Mouse (Mus musculus) small intestine, adult 10 weeks (tissue): ENCODE results near the gene Plvap. TPM values are rescaled to one million over a fixed set of nuclear protein-coding genes. Genes with fewer than 3 reads are reported as not detected.

ENCODE experiments used
- polyA plus RNA-seq: library from polyadenylated mRNA; stranded (reverse); fragments of 350-450 nt; fragmentation: Illumina TruSeq; extraction: RNeasy Lipid Tissue Mini Kit (QIAGEN cat#74804); gene quantifications from one replicate; pipeline ENCODE4 v1.2.3, GENCODE M21; 2014; ENCODE audit warnings: low replicate concordance

Gene Plvap
- 1.4 TPM for polyA plus RNA-seq

GRCm38 (mm10) chr8:71511644-71512043 is at the start of gene Plvap:
TSS of gene Plvap (minus strand) at chr8:71511752.

GRCm38 (mm10) chr8:71558071-71558957 is 46.8 kb upstream of the Plvap start, which contains the start of gene Tmem221:
TSS of gene Tmem221 (minus strand) at chr8:71558871.

GRCm38 (mm10) chr8:71542632-71543343 is 31.2 kb upstream of the Plvap start, which contains the start of gene Mvb12a:
TSS of gene Mvb12a (plus strand) at chr8:71542922.

GRCm38 (mm10) chr8:71537028-71537867 is 25.7 kb upstream of the Plvap start, which contains the start of gene Bst2:
TSS of gene Bst2 (minus strand) at chr8:71537456.

GRCm38 (mm10) chr8:71525226-71526050 is 13.9 kb upstream of the Plvap start, which contains the start of gene Ccdc194:
TSS of gene Ccdc194 (minus strand) at chr8:71525711.

GRCm38 (mm10) chr8:71487691-71488445 is 23.7 kb downstream of the Plvap start, which contains the start of gene Gtpbp3:
TSS of gene Gtpbp3 (plus strand) at chr8:71488103.

GRCm38 (mm10) chr8:71485142-71486135 is 26.1 kb downstream of the Plvap start, which contains the start of gene Ano8:
TSS of gene Ano8 (minus strand) at chr8:71485963.

GRCm38 (mm10) chr8:71468916-71469315 is 42.6 kb downstream of the Plvap start, which contains the start of gene Dda1:
TSS of gene Dda1 (plus strand) at chr8:71469199.

GRCm38 (mm10) chr8:71464513-71465500 is 46.7 kb downstream of the Plvap start, which contains the start of gene Mrpl34:
TSS of gene Mrpl34 (plus strand) at chr8:71464959.

GRCm38 (mm10) chr8:71463188-71464033 is 48.1 kb downstream of the Plvap start, which contains the start of gene Abhd8:
TSS of gene Abhd8 (minus strand) at chr8:71463655.

Other genes starting within 250 kb of the Plvap start
- gene Myo9b, start 239.0 kb downstream of the Plvap start, polyA plus RNA-seq: 1.4 TPM
- 1.0 TPM for gene Haus8, start 238.8 kb downstream of the Plvap start, polyA plus RNA-seq
- gene Use1, start 144.9 kb downstream of the Plvap start, polyA plus RNA-seq: 0.78 TPM
- 1.7 TPM for gene Ocel1, start 140.5 kb downstream of the Plvap start, polyA plus RNA-seq
- 1.4 TPM for gene Nr2f6, start 129.8 kb downstream of the Plvap start, polyA plus RNA-seq
- gene Ushbp1, start 116.0 kb downstream of the Plvap start, polyA plus RNA-seq: 0.63 TPM
- gene Babam1, start 114.9 kb downstream of the Plvap start, polyA plus RNA-seq: 8.0 TPM
- 2.5 TPM for gene Ankle1, start 105.7 kb downstream of the Plvap start, polyA plus RNA-seq
- gene Abhd8, start 48.1 kb downstream of the Plvap start, polyA plus RNA-seq: not detected
- gene Mrpl34, start 46.8 kb downstream of the Plvap start, polyA plus RNA-seq: 9.5 TPM
- 2.4 TPM for gene Dda1, start 42.6 kb downstream of the Plvap start, polyA plus RNA-seq
- gene Ano8, start 25.8 kb downstream of the Plvap start, polyA plus RNA-seq: 1.2 TPM
- gene Gtpbp3, start 23.6 kb downstream of the Plvap start, polyA plus RNA-seq: 1.7 TPM
- gene Ccdc194, start 14.0 kb upstream of the Plvap start, polyA plus RNA-seq: not detected
- gene Bst2, start 25.7 kb upstream of the Plvap start, polyA plus RNA-seq: 0.82 TPM
- gene Mvb12a, start 31.2 kb upstream of the Plvap start, polyA plus RNA-seq: 2.9 TPM
- not detected for gene Tmem221, start 47.1 kb upstream of the Plvap start, polyA plus RNA-seq
- gene Nxnl1, start 54.8 kb upstream of the Plvap start, polyA plus RNA-seq: not detected
- gene Slc27a1, start 57.1 kb upstream of the Plvap start, polyA plus RNA-seq: 0.41 TPM
- gene Pgls, start 80.4 kb upstream of the Plvap start, polyA plus RNA-seq: 0.59 TPM
- gene Fam129c, start 85.9 kb upstream of the Plvap start, polyA plus RNA-seq: 1.0 TPM
- 26.0 TPM for gene Colgalt1, start 99.2 kb upstream of the Plvap start, polyA plus RNA-seq
- 0.04 TPM for gene Unc13a, start 160.0 kb upstream of the Plvap start, polyA plus RNA-seq
- not detected for gene Jak3, start 164.5 kb upstream of the Plvap start, polyA plus RNA-seq
- gene Insl3, start 177.5 kb upstream of the Plvap start, polyA plus RNA-seq: not detected
- 119 TPM for gene B3gnt3, start 190.0 kb upstream of the Plvap start, polyA plus RNA-seq
- not detected for gene Fcho1, start 214.0 kb upstream of the Plvap start, polyA plus RNA-seq